Mouse (Mus musculus) ES-Bruce4 (cell line): ENCODE results near the gene Slc28a3.

ENCODE experiments used
- EP300 ChIP-seq: IDR thresholded peaks from 2 replicates; pipeline ENCODE4 v1.6.1; 2011; ENCODE audit warnings: low read depth, low read length; ENCODE audit not compliant: insufficient read depth
- POLR2A ChIP-seq: IDR thresholded peaks from one replicate; pipeline ENCODE4 v1.8.1; 2011; ENCODE audit warnings: low read length; ENCODE audit not compliant: insufficient read depth

GRCm38 (mm10) chr13:58610059-58610458 is 618 bp downstream of the Slc28a3 start:
- TF ChIP-seq POLR2A (no peak), EP300 (no peak)
